Mouse (Mus musculus) embryonic facial prominence, embryonic 10.5 days (tissue): ENCODE data around the gene Gpr182. TPM values are rescaled to one million over a fixed set of nuclear protein-coding genes. Genes with fewer than 3 reads are reported as not detected.
"Not testable (repeated sequence)": the region's sequence is repeated elsewhere in the genome, so short reads cannot be mapped to it uniquely, and the experiment has no call there.

Experiments
- DNase-seq: peaks from one replicate; pipeline ENCODE4 v3.0.0-alpha.2; 2017; ENCODE audit warnings: low spot score
- H3K27ac ChIP-seq: fragments of 300-500 bp; sonication (generic); replicated peaks from 2 replicates; pipeline ENCODE4 v1.5.1; 2016; ENCODE audit warnings: mild to moderate bottlenecking
- H3K27me3 ChIP-seq: fragments of 300-500 bp; sonication (generic); replicated peaks from 2 replicates; pipeline ENCODE4 v1.6.1; 2016; ENCODE audit warnings: low read depth, mild to moderate bottlenecking; ENCODE audit not compliant: poor library complexity, severe bottlenecking
- H3K36me3 ChIP-seq: fragments of 300-500 bp; sonication (generic); replicated peaks from 2 replicates; pipeline ENCODE4 v1.6.1; 2016; ENCODE audit warnings: mild to moderate bottlenecking, moderate library complexity
- H3K4me1 ChIP-seq: fragments of 300-500 bp; sonication (generic); 2 replicates; pipeline ENCODE4 v1.6.1; 2016
- H3K4me3 ChIP-seq: fragments of 300-500 bp; sonication (generic); 2 replicates; pipeline ENCODE4 v1.5.1; 2016; ENCODE audit warnings: mild to moderate bottlenecking, moderate library complexity
- H3K9me3 ChIP-seq: fragments of 300-500 bp; sonication (generic); 2 replicates; pipeline ENCODE4 v1.6.1; 2016; ENCODE audit warnings: mild to moderate bottlenecking
- WGBS: fragments of 180-500 bp; shearing (Covaris S2); methylation state at CpG from one replicate; pipeline ENCODE4 v1.1.7; 2016; 5-methylcytosine and 5-hydroxymethylcytosine counted together
- polyA plus RNA-seq: library from polyadenylated mRNA; unstranded; fragments of >200 nt; fragmentation: Nextera tagmentation; extraction: Ambion mirVana; gene quantifications from 2 replicates; pipeline ENCODE4 v1.2.1, GENCODE M21; 2016

The Gpr182 gene
- polyA plus RNA-seq: 0.46 and 0.53 TPM in 2 replicates

DNA sequence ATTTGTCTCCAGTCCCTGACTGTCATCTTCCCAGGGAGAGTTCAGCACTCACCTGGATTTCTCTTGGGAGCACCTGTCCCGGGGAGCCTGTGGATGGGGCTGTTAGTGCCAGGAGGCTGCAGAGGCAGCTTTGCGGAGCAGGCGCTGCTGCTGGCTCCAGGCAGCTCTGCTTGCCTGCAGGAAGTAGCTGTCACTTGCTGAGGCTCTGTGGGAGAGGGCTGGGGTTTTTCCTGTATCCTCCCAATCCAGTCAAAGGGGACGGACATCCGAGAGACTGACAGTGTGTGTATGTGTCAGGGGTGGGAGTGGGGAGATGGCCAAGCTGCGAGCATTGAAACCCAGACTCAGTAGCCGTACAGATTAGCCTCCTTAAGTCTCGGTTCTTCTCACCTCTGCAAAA lies at the start of gene Gpr182:
Gpr182 (minus strand) TSS at position 185 of the 400 bp plus-strand sequence.
- 0 out of 2 replicates have a peak, but pooled peaks cover 4% of the 10 kb centered on the region for H3K27me3 ChIP-seq
- no peaks in the 10 kb centered on the region for H3K9me3 ChIP-seq
- H3K4me3 ChIP-seq: 0 out of 2 replicates have a peak within 1 kb of the TSS, but pooled peaks have one; percentile 39
- WGBS: 45% methylated on average over 8 of the region's 8 CpGs
- peaks cover 28% of the 10 kb centered on the region for H3K36me3 ChIP-seq
- H3K4me1 ChIP-seq: peaks cover 31% of the 10 kb centered on the region
- no peak for DNase-seq
- no peak within 1 kb of the TSS for H3K27ac ChIP-seq

DNA sequence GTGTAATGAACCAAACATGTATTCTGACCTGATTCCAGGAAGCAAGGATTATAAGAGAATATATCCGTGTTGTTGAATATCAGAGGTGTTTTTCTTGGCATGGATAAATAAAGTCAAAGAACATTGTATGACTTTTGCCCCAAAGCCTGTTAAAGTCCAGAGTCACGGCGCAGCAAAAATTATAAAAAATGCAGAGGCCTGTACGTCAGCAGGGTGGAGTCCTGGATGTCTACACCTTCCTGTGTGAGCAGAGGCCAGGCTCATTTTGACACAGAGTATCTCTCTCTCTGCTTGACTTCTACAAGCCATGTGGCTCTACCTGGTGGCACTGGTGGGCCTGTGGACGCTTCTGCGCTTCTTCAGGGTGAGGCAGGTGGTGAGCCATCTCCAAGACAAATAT lies 49.4 kb upstream of the Gpr182 start, which contains the start of gene Rdh16:
Rdh16 (plus strand) TSS at position 262 of the 400 bp plus-strand sequence.
- H3K4me1 ChIP-seq: no peaks in the 10 kb centered on the region
- H3K4me3 ChIP-seq: no peak within 1 kb of the TSS
- DNase-seq: no peak
- no peak within 1 kb of the TSS for H3K27ac ChIP-seq
- 88% methylated on average over 6 of the region's 6 CpGs for WGBS
- H3K27me3 ChIP-seq: no peaks in the 10 kb centered on the region
- H3K9me3 ChIP-seq: no peaks in the 10 kb centered on the region
- no peaks in the 10 kb centered on the region for H3K36me3 ChIP-seq

DNA sequence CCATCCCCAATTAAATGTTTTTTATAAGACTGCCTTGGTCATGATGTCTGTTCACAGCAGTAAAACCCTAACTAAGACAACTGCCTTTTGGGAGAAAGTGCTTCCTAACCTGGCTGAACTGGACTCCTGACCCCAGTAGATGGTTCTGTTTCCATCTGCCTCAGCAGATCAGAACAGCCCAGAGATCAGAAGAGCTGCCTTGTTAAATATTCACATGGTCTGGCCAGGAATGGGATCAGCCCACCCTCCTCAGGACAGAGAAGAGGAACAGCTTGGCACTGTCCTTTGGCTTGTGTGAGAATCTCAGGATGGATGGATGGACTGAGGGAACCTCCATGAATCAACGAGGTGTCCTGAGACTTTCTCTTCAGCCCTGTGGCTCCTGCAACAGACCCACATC lies 47.8 kb upstream of the Gpr182 start:
- no peaks in the 10 kb centered on the region for H3K9me3 ChIP-seq
- H3K4me1 ChIP-seq: no peaks in the 10 kb centered on the region
- H3K36me3 ChIP-seq: no peaks in the 10 kb centered on the region
- DNase-seq: no peak
- 71% methylated on average over 1 of the region's 1 CpGs for WGBS
- no peak overlapping the region for H3K27ac ChIP-seq
- H3K4me3 ChIP-seq: no peak overlapping the region
- H3K27me3 ChIP-seq: no peaks in the 10 kb centered on the region

DNA sequence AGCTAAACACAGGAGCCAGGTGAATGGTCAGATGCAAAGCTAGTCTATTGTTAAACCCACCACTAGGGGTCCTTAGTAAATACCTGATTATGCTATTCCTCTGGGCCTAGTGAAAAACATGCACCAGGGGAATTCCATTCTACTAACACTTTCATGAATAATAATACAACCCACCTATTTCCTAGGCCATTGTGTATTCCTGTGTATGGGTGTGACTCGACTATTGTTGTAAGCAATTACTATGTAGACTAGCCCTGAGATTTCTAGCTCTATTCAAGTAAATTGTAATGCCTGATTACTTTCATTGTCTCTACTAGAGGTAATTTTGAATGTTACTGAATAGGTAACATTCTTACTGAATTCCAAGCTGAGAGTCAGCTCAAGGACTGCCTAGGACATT lies 33.9 kb upstream of the Gpr182 start:
- 84% methylated on average over 1 of the region's 1 CpGs for whole genome bisulfite sequencing
- H3K9me3 ChIP-seq, H3K4me3 ChIP-seq, H3K27me3 ChIP-seq, H3K27ac ChIP-seq, DNase-seq, H3K36me3 ChIP-seq, H3K4me1 ChIP-seq: not testable (repeated sequence)

DNA sequence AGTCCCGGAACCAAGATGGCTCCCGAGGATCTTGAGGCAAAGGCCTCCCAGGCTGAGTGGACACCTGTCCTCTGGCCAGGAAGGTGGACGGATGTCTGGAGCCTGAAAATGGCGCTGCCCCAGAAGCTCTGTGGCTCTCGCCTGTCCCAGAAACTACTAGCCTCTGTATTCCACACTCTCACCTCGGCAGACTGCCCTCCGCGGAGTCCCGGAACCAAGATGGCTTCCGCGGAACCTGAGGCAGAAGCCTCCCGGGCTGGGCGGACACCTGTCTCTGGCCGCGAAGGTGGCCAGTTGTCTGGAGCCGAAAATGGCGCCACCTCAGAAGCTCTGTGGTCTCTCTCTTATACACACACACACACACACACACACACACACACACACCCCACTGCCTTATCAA lies 30.8 kb upstream of the Gpr182 start:
- not testable (repeated sequence) for H3K27ac ChIP-seq, H3K4me3 ChIP-seq, H3K4me1 ChIP-seq, DNase-seq, H3K9me3 ChIP-seq, H3K27me3 ChIP-seq, H3K36me3 ChIP-seq
- WGBS: 94% methylated on average over 17 of the region's 17 CpGs

DNA sequence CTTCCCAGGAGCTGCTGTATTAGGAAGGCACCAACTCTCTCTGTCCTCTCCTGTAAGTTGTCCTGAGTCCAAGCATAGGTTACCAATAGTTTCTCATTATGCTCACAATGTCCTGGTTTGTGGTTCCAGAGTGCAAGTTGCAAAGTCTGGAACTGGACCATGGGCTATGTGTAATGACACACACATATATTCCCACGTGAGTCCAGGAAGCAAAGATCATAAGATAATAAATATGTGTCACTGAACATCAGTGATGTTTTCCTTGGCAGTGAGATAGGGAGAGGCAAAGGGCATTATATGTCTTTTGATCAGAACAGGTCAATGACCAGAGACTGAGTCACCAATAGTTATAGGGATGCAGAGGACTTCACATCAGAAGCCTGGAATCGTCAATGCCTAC lies 24.5 kb upstream of the Gpr182 start, which contains the start of gene Rdh9:
Rdh9 (plus strand) TSS at position 376 of the 400 bp plus-strand sequence.
- H3K4me3 ChIP-seq: no peak within 1 kb of the TSS
- H3K9me3 ChIP-seq: no peaks in the 10 kb centered on the region
- no peaks in the 10 kb centered on the region for H3K36me3 ChIP-seq
- no peaks in the 10 kb centered on the region for H3K4me1 ChIP-seq
- no peaks in the 10 kb centered on the region for H3K27me3 ChIP-seq
- no peak for DNase-seq
- 82% methylated on average over 2 of the region's 2 CpGs for WGBS
- no peak within 1 kb of the TSS for H3K27ac ChIP-seq

DNA sequence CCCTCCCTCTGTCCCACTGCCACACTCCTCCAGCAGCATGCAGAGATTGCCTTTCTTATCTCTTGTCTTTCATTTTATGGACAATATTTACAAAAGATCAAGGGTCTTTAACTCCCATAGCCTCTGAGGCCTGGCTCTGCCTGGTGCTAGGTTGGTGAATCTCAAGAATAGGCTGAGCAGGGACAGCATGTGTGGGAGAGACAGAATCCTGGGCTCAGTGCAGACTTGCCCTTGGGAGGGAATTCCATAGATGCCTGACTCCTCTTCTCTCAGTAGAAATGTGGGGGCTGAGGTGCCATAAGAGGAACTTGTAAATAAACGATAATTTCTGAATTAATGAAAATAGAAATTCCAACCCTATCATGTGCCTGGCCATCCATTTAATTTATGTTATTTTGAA lies 15.0 kb upstream of the Gpr182 start:
- Histone ChIP-seq H3K4me1 (no peaks in the 10 kb centered on the region), H3K9me3 (no peaks in the 10 kb centered on the region), H3K27me3 (no peaks in the 10 kb centered on the region), H3K27ac (no peak overlapping the region), H3K4me3 (no peak overlapping the region), H3K36me3 (no peaks in the 10 kb centered on the region)
- no peak for DNase-seq
- 82% methylated on average over 1 of the region's 1 CpGs for WGBS

DNA sequence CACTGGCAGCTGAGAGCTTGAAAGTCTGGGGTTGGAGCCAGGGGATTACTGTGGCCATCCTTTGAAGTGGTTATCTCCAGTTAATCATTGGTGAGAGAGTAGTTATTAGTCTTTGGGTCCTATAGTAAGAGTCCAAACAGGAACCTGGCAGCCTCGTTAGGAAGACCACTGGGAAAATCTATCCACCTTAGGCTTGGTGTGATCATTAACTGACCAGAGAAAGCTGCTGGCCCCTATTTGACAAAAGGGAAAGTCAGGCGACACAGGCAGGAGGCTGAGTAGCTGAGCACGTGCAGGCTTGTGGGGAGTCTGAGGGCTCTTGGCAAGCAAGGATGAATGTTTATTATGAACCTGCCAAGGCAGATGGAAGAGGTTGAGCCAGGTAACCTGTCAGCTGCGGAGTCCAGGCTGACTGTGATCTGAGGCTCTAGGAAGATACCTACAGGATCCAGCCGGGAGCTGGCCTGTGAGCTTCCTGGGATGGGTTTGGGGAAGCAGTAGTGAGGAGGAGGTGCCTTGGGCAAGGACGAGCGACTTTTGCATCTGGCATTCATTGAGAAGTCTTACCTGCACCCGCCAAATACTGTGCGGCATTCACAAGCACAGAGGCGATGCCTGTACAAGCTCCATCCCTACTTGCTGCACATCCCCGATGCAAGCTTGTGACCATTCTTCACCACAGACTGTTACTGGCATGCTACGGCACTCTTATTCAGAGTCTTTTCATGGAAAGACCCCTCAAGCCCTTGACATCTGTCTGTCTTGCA lies 12.6 kb upstream of the Gpr182 start:
- 70% methylated on average over 12 of the region's 12 CpGs for WGBS
- Histone ChIP-seq H3K27me3 (no peaks in the 10 kb centered on the region), H3K4me3 (no peak overlapping the region), H3K4me1 (no peaks in the 10 kb centered on the region), H3K27ac (no peak overlapping the region), H3K9me3 (no peaks in the 10 kb centered on the region), H3K36me3 (no peaks in the 10 kb centered on the region)
- no peak for DNase-seq

DNA sequence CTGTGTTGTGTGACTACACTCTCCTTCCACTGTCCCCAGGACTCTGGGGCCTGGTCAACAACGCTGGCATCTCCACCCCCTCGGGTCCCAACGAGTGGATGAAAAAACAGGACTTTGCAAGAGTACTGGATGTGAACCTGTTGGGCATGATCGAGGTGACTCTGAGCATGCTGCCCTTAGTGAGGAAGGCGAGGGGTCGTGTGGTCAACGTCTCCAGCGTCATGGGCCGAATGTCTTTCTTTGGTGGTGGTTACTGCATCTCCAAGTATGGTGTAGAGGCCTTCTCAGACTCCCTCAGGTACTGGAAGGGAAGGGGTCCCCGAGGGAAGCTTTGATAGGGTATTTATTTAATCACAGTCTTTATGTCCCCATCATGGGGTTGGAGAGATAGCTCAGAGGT lies 11.4 kb upstream of the Gpr182 start:
- H3K27ac ChIP-seq, H3K9me3 ChIP-seq, H3K27me3 ChIP-seq, DNase-seq, H3K4me3 ChIP-seq, H3K4me1 ChIP-seq, H3K36me3 ChIP-seq: not testable (repeated sequence)
- WGBS: 89% methylated on average over 10 of the region's 10 CpGs

DNA sequence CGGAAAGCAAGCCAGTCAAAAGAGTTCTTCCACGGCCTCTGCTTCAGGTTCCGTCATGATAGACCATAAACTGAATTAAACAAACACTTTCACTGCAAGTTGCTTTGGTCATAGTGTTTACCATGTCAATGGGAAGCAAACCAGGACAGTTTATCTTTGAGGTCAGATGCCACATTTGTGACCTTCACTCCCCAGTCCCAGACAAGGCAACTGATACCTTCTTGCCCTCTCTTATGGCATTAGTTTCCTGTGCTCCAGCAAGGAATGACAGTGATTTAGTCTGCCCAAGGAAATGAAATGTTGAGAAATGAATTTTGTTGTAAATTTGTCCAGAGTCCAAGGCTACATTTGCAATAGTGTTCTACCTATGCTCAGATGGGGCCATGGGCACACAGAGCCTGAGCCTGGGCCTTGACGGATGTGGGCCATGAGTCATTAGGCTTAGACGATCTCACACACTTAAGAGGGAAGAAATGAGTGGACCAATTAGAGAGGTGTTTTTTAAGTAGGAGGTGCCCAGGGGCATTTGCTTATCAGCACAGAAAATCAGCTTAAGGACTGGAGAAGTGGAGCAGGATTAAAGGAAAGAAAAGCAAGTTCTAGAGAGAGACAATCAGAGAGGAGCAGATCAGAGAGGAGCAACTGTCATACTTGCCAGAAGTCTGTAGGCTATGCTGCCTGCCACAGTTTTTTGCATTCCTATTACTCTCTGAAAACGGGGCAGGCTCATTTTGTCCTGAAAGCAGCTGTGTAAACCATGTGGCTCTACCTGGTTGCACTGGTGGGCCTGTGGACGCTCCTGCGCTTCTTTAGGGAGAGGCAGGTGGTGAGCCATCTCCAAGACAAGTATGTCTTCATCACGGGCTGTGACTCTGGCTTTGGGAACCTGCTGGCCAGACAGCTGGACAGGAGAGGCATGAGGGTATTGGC lies 7.9 kb upstream of the Gpr182 start, which contains the start of the genes Rdh1 and Rdh16f1:
Rdh1 (plus strand) TSS at position 541 of the 930 bp plus-strand sequence.
Rdh16f1 (plus strand) TSS at position 607 of the 930 bp plus-strand sequence.
- 71% methylated on average over 9 of the region's 9 CpGs for WGBS
- H3K4me1 ChIP-seq: peaks cover 6% of the 10 kb centered on the region; the same call in 1 of the 2 replicates
- H3K27ac ChIP-seq: no peak within 1 kb of the TSS
- no peaks in the 10 kb centered on the region for H3K36me3 ChIP-seq
- H3K4me3 ChIP-seq: no peak within 1 kb of the TSS
- no peak for DNase-seq
- H3K27me3 ChIP-seq: no peaks in the 10 kb centered on the region
- H3K9me3 ChIP-seq: no peaks in the 10 kb centered on the region

DNA sequence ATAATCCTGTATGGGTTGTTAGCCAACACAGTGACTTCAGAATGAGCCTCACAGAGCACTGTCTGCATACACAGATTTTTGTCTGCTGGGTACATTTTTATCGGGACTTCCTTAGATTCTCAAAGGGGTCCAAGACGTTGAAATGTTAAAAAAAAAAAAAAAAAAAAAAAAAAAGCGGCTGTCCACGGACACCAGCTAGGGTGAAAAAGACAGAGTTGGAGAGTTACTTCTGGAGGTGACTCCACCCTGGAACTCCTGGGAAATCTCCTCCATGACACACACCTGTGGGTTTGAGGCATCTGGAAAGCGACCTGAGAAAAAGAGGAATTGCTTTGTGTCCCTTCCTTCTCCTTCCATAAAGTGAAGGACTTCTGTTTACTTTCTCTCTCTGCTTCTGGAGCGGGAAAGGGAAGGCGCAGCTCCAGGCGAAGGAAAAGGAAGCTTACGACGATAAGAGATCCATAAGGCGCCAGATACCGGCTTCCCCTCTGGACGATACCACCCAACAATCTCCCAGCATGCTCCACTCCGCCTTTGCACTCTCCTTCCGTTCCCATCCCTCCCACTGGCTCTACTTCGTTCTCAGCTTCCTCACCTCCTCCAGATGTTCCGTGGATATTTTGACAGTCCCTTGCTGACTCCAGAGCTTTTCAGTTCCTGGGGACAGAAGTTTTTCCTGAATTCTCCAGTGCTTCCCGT lies 4.4 kb upstream of the Gpr182 start:
- 50% methylated on average over 18 of the region's 18 CpGs for WGBS
- Histone ChIP-seq H3K9me3 (no peaks in the 10 kb centered on the region), H3K4me1 (peaks cover 10% of the 10 kb centered on the region), H3K4me3 (peak overlapping the region; percentile 32), H3K27ac (0 out of 2 replicates have a peak overlapping the region, but pooled peaks have one; percentile 14), H3K36me3 (no peaks in the 10 kb centered on the region), H3K27me3 (no peaks in the 10 kb centered on the region)
- no peak for DNase-seq

DNA sequence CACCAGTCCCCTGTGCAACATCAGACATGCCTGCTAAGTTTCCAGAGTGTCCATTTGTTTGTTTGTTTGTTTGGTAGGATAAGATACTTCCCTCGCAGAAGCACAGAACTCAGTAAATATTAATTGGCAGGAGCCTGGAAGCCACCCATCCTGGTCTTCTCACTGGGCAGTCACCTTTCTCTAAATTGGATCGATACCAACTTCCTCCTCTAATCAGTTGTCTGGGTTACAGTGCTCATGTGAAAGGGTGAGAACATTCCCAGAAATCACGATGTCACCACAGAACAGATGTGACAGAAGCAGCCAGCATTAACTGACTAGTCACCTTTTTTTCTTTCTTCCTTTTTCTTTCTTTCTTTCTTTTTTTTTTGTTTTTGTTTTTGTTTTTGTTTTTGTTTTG lies 3.7 kb upstream of the Gpr182 start:
- Histone ChIP-seq H3K36me3 (peaks cover 2% of the 10 kb centered on the region; the same call in 1 of the 2 replicates), H3K4me1 (peaks cover 12% of the 10 kb centered on the region), H3K9me3 (no peaks in the 10 kb centered on the region), H3K27me3 (no peaks in the 10 kb centered on the region), H3K27ac (no peak overlapping the region), H3K4me3 (no peak overlapping the region)
- WGBS: 81% methylated on average over 3 of the region's 3 CpGs
- DNase-seq: no peak
